Mouse (Mus musculus) urinary bladder, adult 2 months (tissue): Measurements from ENCODE around the gene Crtc1. TPM values are rescaled to one million over a fixed set of nuclear protein-coding genes. Genes with fewer than 3 reads are reported as not detected.

Source experiments
- DNase-seq: peaks from one replicate; pipeline ENCODE4 v3.0.0; 2022; ENCODE audit warnings: low spot score
- polyA plus RNA-seq: library from polyadenylated mRNA; depleted of rRNA; stranded (reverse); fragments of >200 nt; gene quantifications from 2 replicates; pipeline ENCODE4 v1.2.3, GENCODE M21; 2012

The Crtc1 gene
- polyA plus RNA-seq, 1 experiment, result 7.9 TPM

DNA sequence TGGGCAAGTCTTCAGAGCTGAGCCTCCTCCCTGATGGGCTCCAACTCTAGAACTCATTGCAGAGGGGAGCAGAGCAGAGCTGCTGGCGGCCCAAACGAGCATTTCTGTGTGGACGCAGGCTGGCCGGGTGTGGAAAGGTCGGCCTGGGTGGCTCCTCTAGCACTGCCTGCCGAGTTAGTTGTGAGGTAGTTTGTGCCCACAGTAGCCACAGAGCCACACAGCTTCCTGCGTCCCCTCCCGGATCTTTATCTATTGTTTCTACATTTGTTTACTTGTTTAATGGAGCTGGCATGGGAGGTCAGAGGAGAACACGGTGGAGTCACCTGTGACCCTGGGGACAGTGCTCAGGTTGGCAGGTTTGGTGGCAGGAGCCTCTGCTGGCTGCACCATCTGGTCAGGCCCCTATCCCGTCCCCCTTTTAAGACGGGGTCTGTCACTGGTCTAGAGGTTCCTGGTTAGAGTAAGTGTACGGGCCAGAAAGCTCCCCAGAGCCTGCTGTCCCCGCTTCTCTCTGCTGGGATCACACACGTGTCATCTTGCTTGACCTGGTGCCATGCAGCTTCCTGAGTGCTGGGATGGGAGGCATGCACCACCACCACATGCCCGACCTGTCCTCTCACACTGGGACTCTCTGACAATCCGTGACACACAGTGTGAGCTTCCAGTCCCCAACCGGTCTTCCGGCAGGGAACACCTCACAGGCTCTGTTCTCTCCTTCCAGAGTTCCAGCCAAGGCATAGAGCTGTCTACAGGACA, 17.9 kb downstream of the Crtc1 start:
- no peak for DNase-seq

DNA sequence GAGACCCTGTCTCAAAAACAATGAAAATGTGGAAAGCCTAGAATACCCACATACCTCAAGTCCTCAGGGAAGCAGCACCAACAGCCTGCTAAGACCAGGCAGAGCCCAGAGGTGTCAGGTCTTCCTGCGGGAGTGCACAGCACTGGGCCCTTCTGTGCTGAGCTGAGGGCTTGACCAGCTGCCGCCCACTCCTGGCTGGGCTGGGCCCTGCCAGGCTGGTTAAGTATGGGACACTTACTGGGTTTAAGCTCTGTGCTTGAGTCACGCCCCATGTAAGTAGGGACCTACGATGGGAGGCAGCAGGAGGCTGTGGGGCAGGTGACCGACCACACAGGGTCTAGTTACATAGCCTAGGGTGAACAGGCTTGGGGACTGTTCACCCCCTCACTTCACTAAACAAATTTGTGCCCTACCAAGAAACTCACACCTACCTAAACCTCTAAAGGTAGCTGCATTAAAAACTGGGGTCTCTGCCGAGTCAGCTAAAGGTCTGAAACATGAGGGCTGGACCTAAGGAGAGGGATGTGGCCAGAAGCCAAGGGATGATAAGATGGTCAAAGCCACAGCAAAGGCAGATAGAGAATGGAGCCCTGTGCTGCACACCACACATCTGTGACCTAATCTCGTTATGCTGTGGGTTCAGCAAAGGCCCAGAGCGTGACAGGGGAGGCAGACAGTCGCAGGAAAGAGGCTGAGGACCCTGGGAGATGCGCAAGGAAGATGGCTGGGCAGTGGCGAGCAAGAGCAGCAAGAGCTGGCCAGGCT, 19.3 kb downstream of the Crtc1 start:
- DNase-seq, result no peak

DNA sequence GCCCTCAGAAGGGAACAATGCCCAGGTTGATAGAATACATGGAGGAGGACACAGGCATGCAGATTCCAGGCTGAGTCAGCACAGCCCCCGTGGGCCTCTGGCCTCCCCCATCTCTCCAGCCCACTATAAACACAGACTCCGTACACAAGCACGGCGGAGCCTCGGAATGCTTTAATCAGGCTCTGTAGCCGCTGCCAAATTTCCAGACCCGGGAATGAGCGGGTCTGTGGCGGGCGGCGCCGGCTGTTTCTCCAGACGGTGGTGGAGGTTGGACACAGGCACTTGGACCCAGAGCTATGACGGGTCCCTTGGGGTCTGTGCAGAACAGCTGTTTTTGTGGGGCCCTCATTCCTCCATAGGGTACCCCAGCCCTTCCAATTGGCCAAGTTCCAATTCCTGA, 20.4 kb downstream of the Crtc1 start:
- DNase-seq, result no peak

DNA sequence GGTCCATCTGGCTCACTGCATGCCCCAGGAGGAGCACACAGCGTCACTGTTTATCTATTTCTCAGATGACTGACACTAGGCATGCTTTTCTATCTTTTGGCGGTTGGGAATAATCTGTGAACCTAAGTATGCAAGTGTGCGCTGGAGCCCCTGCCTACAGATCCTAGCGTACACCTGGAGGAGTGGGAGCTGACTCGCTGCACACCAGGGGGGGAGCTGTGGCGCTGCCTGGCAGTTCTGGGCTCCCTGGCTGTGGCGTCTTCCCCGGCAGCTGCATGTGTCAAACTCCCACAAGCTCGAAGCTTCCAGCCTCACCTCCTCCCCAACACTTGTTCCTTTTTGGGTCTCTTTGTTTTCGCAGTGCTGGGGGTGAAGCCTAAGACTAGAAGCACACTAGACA, 21.5 kb downstream of the Crtc1 start:
- no peak for DNase-seq

DNA sequence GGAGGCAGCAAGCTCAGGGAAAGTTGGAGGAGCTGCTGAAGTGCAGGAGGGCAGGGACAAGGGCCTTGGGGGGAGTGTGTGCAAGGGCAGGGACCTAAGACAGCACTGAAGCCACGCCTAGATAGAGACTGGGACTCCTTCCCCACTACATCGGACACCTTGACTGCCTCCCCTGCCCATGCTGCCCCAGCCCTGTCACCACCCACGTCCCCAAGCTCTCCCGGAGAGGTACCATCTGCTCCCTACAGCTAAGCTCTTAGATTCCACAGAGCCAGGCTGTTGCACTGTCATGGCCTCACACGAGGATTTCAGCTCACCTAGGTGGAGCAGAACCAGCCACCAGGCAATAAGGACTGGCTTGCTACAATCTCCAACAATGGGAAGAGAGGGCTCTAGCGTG, 22.4 kb downstream of the Crtc1 start:
- no peak for DNase-seq

DNA sequence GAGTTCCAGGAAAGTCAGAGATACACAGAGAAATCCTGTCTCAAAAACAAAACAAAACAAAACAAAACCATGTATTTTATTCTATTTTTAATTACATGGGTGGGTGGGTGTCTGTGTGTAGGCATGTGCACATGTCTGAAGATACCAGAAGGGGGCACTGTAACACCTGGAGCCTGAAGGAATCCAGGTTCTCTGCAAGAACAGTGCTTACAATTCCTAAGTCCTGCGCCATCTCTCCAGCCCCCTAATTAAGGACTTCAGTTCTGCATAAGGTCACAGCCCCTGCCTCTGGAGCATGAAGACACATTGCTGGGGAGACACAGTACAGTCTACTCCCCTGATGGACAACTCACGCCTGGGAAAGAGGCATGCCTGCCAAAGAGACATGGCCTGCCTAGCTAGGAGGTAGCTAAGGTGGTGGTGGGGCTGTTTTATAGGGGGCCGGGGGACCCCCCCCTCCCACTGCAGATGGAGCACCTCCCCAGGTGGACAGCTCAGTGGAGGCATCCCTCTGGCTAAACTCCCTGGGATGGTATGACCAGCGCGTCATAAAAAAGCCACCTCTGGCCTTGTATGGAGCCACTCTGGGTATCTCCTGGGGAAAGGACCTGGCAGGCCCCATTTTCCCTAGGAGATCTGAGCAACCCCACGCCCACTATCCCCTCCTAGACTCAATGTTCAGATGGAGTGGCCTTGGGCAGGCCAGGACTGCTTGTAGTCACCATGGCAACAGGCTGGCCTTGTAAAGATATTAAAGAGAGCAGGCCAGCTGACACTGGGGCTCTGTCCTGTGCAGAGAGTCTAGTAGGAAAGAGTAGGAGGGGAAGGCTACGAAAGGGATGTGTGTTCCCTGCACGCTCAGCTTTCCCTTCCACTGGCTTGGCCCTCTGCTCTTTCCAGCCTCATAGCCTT, 23.6 kb downstream of the Crtc1 start:
- DNase-seq, result no peak

DNA sequence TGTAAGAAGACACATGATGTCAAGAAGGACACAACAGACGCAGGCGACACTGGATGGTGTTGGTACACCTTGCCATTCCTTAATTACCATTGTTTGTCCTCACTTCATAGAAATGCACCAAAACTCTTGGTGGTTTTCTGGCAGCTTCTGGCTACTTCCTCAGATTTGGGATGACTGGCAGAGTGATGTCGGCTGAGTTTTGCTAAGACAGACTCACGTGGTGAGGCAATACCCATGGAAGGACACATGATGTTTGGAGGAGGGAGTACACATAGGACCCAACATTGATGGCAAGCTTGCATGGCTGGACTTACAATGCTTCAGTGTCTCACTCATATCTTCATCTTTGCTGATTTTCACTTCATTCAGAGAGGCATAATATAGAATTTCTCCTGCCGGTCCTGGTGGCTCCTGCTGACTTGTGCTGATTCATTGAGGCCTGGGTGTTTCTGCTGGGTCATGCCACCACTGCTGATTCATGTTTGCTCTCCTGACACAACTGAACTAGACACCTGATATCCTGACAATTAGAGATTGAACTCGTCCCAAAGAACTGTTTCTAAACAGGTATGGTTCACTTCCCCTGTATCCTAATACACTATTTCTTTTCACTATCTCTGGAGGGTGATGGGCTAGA, 25.0 kb downstream of the Crtc1 start:
- no peak for DNase-seq

DNA sequence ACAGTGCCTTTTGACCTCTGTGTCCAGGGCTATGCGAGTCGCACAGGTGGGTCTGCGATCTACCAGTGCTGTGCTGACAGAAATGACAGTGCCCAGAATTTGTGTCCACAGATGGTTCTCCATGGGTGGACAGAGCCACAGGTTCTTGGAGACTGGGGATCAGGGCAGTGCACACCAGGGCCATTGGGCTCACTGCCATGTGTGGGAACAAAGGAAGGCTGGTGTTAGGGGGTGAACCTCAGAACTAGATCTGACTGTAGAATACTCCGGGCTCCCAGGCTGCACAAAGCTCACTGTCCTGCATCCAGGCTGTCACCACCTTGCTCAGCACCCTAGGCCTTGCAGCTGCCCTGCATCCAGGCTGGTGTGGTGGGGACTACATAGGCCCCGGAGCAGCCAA, 29.1 kb downstream of the Crtc1 start:
- no peak for DNase-seq

DNA sequence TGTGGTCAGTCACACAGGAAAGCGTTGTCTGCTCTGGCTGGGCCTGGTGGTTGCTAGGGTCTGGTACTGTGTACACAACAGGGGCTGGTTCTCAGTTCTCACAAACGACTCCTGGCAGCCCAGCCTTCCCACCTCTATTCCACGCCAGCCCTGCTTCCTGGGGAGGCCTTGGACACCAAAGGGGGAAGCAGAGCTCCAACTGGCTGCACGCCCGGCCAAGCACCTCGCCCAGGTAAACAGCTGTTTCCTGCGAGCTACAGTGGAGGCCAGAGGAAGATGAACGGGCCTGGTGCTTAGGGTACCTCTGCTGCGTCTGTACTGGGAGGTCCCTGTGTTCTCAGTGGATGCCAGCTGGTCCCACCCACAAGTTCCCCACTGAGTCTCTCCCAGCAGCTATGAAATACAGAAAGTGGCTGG, 29.9 kb downstream of the Crtc1 start:
- DNase-seq, result no peak

DNA sequence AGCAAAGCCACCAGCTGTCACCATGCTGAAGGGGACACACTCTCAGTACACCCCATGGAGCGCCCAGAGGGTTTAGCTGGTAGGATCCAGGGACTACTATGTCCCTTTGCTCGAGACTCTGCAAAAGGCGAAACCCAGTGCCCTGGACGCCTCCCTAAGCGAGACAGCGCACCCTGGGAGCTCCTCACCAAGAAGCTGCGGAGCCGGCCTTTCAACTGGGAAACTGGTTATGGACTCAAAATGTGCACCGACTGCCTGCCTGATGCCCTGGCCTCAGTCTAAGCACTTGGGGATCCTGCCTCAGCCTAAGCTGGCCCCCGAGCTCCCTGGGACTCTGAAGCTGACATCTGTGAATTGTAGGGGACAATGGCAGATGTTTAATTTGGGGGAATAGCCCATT, 30.4 kb downstream of the Crtc1 start:
- DNase-seq, result no peak

DNA sequence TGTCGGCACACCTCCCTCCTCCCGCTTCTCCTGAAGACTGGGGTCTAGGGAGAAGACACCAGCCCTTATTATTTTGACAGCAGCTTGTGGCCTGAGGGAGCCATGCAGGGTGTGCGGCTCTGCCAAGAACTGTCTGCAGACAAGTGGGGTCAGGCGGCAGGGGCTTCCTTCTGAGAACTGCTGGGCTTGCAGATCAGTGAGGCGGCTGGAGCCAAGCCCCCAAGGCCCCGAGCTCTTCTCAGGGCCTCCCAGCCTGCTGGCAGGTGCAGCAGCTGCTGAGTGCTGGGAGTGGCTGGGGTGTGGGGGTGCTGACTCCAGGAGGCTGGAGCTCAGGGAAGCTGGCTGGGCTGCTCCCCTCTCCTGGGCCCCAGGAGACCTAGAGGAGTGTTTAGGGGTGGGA, 31.1 kb downstream of the Crtc1 start:
- DNase-seq, result no peak

DNA sequence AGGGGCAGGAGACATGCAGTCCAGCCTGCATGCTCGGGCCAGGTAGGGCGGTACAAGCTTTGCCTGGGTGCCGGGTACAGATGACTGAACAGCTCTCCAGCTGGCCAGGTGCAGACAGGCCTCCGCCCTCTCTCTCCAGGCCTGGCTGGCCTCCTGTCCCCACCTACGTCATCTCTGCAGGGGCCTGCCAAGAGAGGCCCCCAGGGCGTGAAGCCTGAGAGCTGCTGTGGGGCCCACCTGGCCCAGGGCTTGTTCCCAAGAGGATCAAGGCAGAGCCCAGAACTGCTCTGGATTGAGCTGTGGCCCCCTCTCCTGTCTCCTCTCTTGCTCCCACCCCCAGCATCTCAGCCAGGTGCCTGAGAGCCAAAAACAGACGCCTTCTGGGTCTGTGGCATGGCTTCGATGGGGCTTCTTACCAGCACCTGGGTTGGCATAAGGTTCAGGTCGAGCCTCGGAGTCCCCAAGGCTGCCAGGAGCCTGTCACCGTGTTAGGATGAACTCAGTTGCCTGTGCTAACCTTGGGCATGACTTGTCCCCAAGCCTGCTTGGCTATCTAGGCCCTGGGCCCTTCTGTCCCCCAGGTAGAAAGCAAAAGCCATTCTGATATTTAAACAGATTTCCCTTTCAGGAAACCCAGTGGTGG, 32.8 kb downstream of the Crtc1 start:
- no peak for DNase-seq

DNA sequence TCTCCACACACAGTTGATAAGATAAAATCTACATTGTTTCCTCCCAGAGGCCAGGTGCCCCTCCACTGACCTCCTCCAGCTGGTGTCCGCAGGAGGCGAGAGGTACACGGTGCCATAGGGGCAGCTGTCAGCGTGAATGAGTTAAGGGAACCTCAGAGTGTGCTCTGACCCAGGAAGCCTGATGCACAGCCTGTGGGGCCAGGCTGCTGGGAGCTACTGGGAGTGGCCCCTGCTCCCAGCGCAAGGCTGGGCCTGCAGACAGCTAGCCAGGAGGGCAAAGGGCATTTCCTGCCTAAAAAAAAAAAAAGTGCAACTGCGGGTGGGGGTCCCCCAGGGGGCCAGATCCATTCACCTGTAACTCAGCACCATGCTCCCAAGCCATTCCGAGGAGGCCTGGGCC, 34.2 kb downstream of the Crtc1 start:
- no peak for DNase-seq

DNA sequence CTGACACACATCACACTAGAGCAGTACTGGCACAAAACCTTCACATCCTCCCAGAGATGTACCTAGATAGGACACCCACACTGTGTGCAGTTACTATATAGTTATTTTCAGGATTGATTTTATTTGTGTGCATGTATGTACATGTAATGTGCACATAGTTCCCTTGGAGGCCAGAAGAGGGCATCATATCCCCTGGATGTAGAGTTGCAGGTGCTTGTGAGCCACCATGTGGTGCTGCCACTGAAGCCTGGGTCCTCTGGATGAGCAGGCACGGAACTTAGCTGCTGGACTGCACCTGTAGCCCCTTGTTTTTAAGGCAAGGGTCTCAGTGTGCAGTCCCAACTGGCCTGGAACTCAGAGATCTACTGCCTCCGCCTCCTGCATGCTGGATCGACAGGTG, 35.2 kb downstream of the Crtc1 start:
- DNase-seq, result no peak

DNA sequence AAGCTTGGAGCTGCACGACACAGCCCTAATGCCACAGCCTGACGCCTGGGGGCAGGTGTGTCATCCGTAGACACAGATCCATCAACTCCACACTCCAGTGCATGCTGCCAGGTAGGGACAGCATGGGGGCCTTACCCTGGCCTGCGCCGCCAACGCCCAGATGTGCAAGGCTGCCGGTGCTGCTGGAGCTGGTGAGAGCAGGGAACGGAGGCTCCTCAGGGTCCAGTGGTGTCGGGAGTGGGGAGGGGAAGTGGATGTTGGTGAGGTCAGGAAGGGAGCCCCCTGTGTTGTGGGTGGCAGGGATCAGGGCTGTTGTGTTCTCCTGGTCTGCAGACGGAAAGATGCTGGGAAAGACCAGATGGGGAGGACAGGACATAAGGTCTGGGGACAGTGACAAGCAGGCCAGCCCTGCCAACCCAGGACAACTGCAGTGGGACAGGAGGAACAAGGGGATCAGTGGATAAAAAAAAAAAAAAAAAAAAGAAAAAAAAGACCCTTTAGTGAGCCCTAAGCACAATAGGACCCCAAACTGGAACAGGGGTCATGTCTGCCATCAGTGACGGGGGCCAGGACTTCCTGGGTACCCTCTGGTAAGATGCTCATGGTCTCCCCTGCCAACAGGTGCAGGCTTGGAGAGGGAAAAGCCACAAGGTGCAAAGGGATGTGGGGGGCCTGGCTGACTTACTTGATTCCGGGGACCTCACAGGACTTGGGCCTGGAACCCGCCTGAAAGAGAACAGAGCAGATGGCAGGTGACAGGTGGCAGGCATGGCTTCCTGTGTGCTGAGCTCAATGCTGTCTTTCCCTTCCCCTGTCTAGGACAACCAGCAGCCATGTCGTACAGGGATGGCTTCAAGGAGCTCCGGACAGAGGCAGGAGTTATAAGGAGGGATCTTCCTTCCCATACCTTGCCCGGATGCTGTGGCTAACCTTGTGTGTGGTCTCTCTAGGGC, 41.5 kb downstream of the Crtc1 start:
- no peak for DNase-seq

DNA sequence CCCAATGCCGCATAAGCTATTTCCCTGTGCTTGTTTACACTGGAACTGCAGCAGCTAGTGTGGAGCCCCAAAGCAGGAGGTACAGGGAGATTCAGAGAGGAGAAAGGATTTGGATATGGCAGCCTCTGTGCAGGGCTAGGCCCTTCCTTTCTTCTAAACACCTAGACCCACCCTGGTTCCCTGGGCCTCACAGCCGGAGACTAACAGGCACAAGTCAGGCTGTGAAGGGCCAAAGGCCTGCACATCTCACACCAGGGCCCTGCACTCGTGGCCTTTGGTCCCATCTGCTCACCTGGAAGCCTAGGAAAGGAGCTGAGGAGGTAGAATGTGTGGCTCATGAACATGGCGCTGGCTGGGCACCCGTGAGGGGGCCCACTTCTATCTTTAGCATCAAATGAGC, 43.2 kb downstream of the Crtc1 start:
- DNase-seq, result no peak

DNA sequence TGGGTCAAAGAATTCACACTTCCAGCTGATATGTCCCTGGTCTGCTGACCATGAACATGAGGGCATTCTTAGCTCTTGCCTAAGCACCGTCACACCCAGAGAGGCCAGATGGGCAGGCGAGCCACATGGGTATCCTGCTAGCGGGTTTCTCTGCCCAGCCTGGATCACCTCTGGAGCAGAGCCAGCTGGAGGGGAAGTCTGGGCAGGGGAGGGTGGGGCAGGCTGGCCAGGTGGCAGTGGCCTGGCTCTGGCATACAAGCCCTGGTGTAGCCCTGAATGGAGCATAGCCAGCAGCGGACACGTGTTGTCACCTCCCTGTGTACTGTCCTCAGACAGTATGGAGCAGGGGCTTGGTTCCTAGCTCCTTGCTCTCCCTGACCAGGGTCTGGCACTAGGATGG, 43.7 kb downstream of the Crtc1 start:
- DNase-seq, result no peak

DNA sequence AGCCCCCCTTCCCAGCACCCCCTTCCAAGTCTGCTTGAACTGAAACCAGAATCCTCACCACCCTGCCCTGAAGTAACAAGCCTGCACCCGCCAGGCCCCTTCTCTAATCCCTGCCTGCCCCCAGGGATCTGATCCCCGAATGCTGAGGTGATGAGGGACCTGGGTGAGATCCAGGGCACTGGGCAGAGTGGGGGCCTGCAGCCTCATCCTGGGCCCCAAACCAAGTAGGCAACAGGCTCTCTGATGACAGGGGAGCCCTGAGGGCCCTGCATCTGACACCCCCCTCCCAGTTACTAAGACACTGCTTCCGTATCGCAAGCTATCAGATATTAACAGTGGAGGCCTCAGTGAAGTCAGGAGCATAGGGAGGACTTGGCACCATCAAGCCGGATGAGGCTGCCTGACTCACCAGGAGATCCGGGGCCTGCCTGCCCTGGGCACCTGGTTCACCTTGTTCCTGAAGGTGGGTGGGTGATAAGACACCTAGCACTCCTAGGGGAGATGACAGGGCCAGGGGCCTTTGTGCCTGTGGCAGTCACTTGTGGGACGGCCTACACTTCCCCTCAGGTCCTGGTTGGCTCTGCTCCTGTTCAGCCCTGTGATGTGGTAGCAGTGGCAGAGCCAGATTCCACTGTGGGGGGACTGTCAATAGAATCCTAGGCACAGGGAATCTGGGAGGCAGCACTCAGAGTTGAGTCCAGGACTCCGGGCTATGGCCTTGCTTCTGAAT, 44.9 kb downstream of the Crtc1 start:
- DNase-seq, result no peak

DNA sequence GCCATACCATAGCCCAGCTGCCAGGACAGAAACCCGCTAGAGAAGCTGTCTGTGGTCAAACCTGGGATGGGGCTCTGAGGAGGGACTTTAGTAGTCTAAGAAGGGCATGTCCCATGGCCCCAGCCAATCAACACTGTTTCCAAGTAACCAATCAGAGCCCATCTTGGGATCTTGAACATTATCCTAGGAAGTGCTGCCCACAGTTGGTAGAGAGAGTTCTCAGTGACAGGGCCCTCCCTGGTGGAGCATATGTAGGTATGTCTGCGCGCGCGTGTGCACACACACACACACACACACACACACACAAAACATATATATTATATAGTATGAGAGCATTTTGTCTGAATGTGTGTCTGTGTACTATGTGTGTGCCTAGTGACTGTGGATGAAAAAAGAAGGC, 46.3 kb downstream of the Crtc1 start:
- DNase-seq, result no peak

DNA sequence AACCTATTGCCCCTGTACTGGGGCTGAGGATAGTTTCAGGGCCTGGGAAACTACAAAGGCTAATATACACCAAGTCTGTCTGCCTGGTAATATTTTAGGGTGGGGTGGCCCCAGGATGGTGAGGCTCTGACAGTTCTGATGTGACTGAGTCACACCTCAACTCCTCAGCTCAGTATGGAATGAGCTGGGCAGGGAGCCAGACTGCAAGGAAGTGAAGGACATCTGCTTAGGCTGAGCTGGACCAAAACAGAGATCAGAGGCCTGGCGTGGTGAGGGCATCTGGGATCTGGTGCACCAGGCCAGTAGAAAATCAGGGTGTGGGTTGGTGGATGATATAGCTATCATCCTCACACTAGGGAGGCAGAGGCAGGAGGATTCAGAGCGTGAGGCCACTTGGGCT, 49.7 kb downstream of the Crtc1 start:
- no peak for DNase-seq
